Mouse (Mus musculus): ENCODE measurements around the gene Abcc10.

- TF ChIP-seq POLR2A (IDR thresholded peaks at IDR 0.05; ENCODE audit: extremely low read depth, insufficient read depth, low read length) (no peak), CTCF (IDR thresholded peaks at IDR 0.05; ENCODE audit: extremely low read depth, insufficient read depth, low read length) (no peak)
Observed at GRCm38 (mm10) chr17:46327413-46327905, 693 bp downstream of the Abcc10 start.
